Mouse (Mus musculus) intestine, embryonic 14.5 days (tissue): Measurements from ENCODE around the gene Olfr1085. TPM values are rescaled to one million over a fixed set of nuclear protein-coding genes. Genes with fewer than 3 reads are reported as not detected.
"Not testable (repeated sequence)": the region's sequence is repeated elsewhere in the genome, so short reads cannot be mapped to it uniquely, and the experiment has no call there.

Source experiments
- ATAC-seq: fragments of 200-750 bp; cut with Nextera tagmentation; replicated peaks from 2 replicates; pipeline ENCODE4 v1.8.0; 2017; ENCODE audit warnings: low read depth, moderate number of reproducible peaks, moderate TSS enrichment, moderate library complexity; ENCODE audit not compliant: low FRiP score, low TSS enrichment
- DNase-seq: peaks from one replicate; pipeline ENCODE4 v3.0.0-alpha.2; 2018; ENCODE audit warnings: low spot score
- H3K27ac ChIP-seq: fragments of 300-500 bp; sonication (generic); 2 replicates; pipeline ENCODE4 v1.5.1; 2014; ENCODE audit warnings: low read depth, mild to moderate bottlenecking, control low read depth
- H3K27me3 ChIP-seq: fragments of 300-500 bp; sonication (generic); replicated peaks from 2 replicates; pipeline ENCODE4 v1.6.1; 2014; ENCODE audit warnings: low read length, control low read depth; ENCODE audit not compliant: control insufficient read depth, insufficient read depth
- H3K36me3 ChIP-seq: fragments of 300-500 bp; sonication (generic); 2 replicates; pipeline ENCODE4 v1.6.1; 2014; ENCODE audit warnings: low read length, control low read depth; ENCODE audit not compliant: control insufficient read depth, insufficient read depth
- H3K4me1 ChIP-seq: fragments of 300-500 bp; sonication (generic); replicated peaks from 2 replicates; pipeline ENCODE4 v1.6.1; 2014; ENCODE audit warnings: low read length, control low read depth, mixed read lengths; ENCODE audit not compliant: control insufficient read depth, insufficient read depth
- H3K4me2 ChIP-seq: fragments of 300-500 bp; sonication (generic); 2 replicates; pipeline ENCODE4 v1.6.1; 2014; ENCODE audit warnings: low read length
- H3K4me3 ChIP-seq: fragments of 300-500 bp; sonication (generic); 2 replicates; pipeline ENCODE4 v1.5.1; 2014; ENCODE audit warnings: low read depth, low read length, control low read depth, mixed read lengths
- H3K9ac ChIP-seq: fragments of 300-500 bp; sonication (generic); 2 replicates; pipeline ENCODE4 v1.6.1; 2014; ENCODE audit warnings: mild to moderate bottlenecking, low read length
- H3K9me3 ChIP-seq: fragments of 300-500 bp; sonication (generic); 2 replicates; pipeline ENCODE4 v1.6.1; 2016; ENCODE audit warnings: low read length, control low read depth; ENCODE audit not compliant: control insufficient read depth
- WGBS: fragments of 180-500 bp; shearing (Covaris S2); extraction: QIAGEN DNeasy Blood & Tissue Kit; methylation state at CpG from one replicate; pipeline ENCODE4 v1.1.7; 2014; 5-methylcytosine and 5-hydroxymethylcytosine counted together
- polyA plus RNA-seq: library from polyadenylated mRNA; unstranded; fragments of >200 nt; fragmentation: Nextera tagmentation; extraction: Ambion mirVana; gene quantifications from 2 replicates; pipeline ENCODE4 v1.2.1, GENCODE M21; 2014

The Olfr1085 gene
- polyA plus RNA-seq, result not detected in 2 replicates

- 32% methylated on average over 1 of the region's 1 CpGs for WGBS
- no peak for ATAC-seq
Observed at GRCm38 (mm10) chr2:86661919-86662318, at the start of gene Olfr1085. TSS of gene Olfr1085 (minus strand) at chr2:86662019.

GRCm38 (mm10) chr2:86698295-86698694, 36.5 kb upstream of the Olfr1085 start, which contains the start of gene Olfr1087:
TSS of gene Olfr1087 (minus strand) at chr2:86698395.
- Histone ChIP-seq H3K4me1 (no peaks in the 10 kb centered on the region), H3K27ac (no peak within 1 kb of the TSS), H3K4me3 (no peak within 1 kb of the TSS), H3K4me2 (no peak within 1 kb of the TSS), H3K9me3 (no peaks in the 10 kb centered on the region), H3K9ac (no peak within 1 kb of the TSS), H3K36me3 (no peaks in the 10 kb centered on the region), H3K27me3 (no peaks in the 10 kb centered on the region)
- ATAC-seq (no peak), DNase-seq (no peak)

More at GRCm38 (mm10) chr2:86661919-86662318, at the start of gene Olfr1085:
- H3K36me3 ChIP-seq, result no peaks in the 10 kb centered on the region
- no peak within 1 kb of the TSS for H3K4me3 ChIP-seq
- H3K4me2 ChIP-seq, result no peak within 1 kb of the TSS
- no peaks in the 10 kb centered on the region for H3K27me3 ChIP-seq
- no peaks in the 10 kb centered on the region for H3K9me3 ChIP-seq
- H3K9ac ChIP-seq, result no peak within 1 kb of the TSS
- no peak within 1 kb of the TSS for H3K27ac ChIP-seq
- DNase-seq, result no peak
- no peaks in the 10 kb centered on the region for H3K4me1 ChIP-seq

- DNase-seq (no peak), ATAC-seq (no peak)
- Histone ChIP-seq H3K27me3 (no peaks in the 10 kb centered on the region), H3K4me3 (no peak within 1 kb of the TSS), H3K9ac (no peak within 1 kb of the TSS), H3K4me2 (no peak within 1 kb of the TSS), H3K36me3 (no peaks in the 10 kb centered on the region), H3K27ac (no peak within 1 kb of the TSS), H3K4me1 (no peaks in the 10 kb centered on the region), H3K9me3 (no peaks in the 10 kb centered on the region)
- 84% methylated on average over 2 of the region's 2 CpGs for WGBS
Observed at GRCm38 (mm10) chr2:86679992-86680391, 18.2 kb upstream of the Olfr1085 start, which contains the start of gene Olfr1086. TSS of gene Olfr1086 (minus strand) at chr2:86680092.

GRCm38 (mm10) chr2:86639625-86640024, 22.2 kb downstream of the Olfr1085 start, which contains the start of gene Olfr1084:
TSS of gene Olfr1084 (minus strand) at chr2:86639725.
- H3K36me3 ChIP-seq, H3K4me1 ChIP-seq, DNase-seq, H3K9me3 ChIP-seq, H3K4me3 ChIP-seq, H3K9ac ChIP-seq, H3K27ac ChIP-seq, H3K4me2 ChIP-seq, ATAC-seq, H3K27me3 ChIP-seq: not testable (repeated sequence)
- 90% methylated on average over 1 of the region's 1 CpGs for WGBS

Other genes with a start within 250 kb of the Olfr1085 start
- gene Olfr1061, start 248.0 kb downstream of the Olfr1085 start, polyA plus RNA-seq, result not detected in 2 replicates
- not detected in 2 replicates for gene Olfr1062, start 235.3 kb downstream of the Olfr1085 start, polyA plus RNA-seq
- gene Olfr1065, start 211.4 kb downstream of the Olfr1085 start, polyA plus RNA-seq, result not detected in 2 replicates
- gene Olfr1066, start 205.8 kb downstream of the Olfr1085 start, polyA plus RNA-seq, result not detected in 2 replicates
- not detected in 2 replicates for gene Olfr228, start 174.6 kb downstream of the Olfr1085 start, polyA plus RNA-seq
- gene Olfr1076, start 153.6 kb downstream of the Olfr1085 start, polyA plus RNA-seq, result not detected in 2 replicates
- gene Olfr1079, start 119.5 kb downstream of the Olfr1085 start, polyA plus RNA-seq, result not detected in 2 replicates
- not detected in 2 replicates for gene Olfr1080, start 103.8 kb downstream of the Olfr1085 start, polyA plus RNA-seq
- gene Olfr1082, start 63.1 kb downstream of the Olfr1085 start, polyA plus RNA-seq, result not detected in 2 replicates
- gene Olfr1084, start 22.3 kb downstream of the Olfr1085 start, polyA plus RNA-seq, result not detected in 2 replicates
- not detected in 2 replicates for gene Olfr1086, start 18.1 kb upstream of the Olfr1085 start, polyA plus RNA-seq
- not detected in 2 replicates for gene Olfr1087, start 36.4 kb upstream of the Olfr1085 start, polyA plus RNA-seq
- not detected in 2 replicates for gene Olfr1089, start 71.7 kb upstream of the Olfr1085 start, polyA plus RNA-seq
- not detected in 2 replicates for gene Olfr1090, start 97.0 kb upstream of the Olfr1085 start, polyA plus RNA-seq
- gene Olfr1093, start 120.5 kb upstream of the Olfr1085 start, polyA plus RNA-seq, result not detected in 2 replicates
- not detected in 2 replicates for gene Olfr141, start 148.0 kb upstream of the Olfr1085 start, polyA plus RNA-seq
- not detected in 2 replicates for gene Olfr1094, start 162.6 kb upstream of the Olfr1085 start, polyA plus RNA-seq
- gene Olfr1095, start 189.7 kb upstream of the Olfr1085 start, polyA plus RNA-seq, result not detected in 2 replicates
- gene Gm13723, start 212.8 kb upstream of the Olfr1085 start, polyA plus RNA-seq, result not detected in 2 replicates
- not detected in 2 replicates for gene Olfr1097, start 230.2 kb upstream of the Olfr1085 start, polyA plus RNA-seq